Mouse (Mus musculus): ENCODE measurements around the gene Bmt2.

DNA sequence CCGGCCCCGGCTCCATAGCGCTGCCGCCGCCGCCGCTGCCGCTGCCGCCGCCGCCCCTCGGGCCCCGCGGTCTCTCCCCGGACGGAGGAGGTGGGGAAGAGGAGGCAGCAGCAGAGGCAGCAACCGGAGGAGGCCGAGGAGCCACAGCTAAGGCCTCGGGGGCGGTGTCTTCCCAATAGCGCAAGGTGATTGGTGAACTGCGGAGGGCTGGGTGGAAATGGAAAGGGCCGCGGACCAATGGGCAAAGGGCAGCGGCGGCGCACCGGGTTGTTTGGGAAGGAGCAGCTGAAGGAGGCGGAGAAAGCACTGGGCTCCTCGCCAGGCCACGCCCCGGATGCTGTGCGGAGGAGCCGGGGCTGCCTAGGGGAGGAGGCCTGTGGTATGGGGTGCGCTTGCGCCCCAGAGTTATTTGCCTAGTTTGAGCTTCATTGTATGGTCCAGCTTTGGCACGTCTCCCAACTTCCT, at the start of gene Bmt2:
- TF ChIP-seq CTCF (IDR thresholded peaks at IDR 0.05), result 0 out of 2 replicates have a peak, but pooled peaks have one; percentile 7
- TF ChIP-seq EP300 (IDR thresholded peaks at IDR 0.05), result no peak

All from lung, postnatal 0 days (tissue).